Mouse (Mus musculus) B cell, adult 2 months (primary cell): ENCODE measurements around the gene Dglucy.
A peak's percentile ranks its signal among the peaks of the same experiment; 100 is the strongest.

Source experiments
- DNase-seq, 2 experiments: peaks; one replicate each; pipeline ENCODE4 v3.0.0; 2022

Dglucy gene

GRCm38 (mm10) chr12:100844546-100844945, 65.7 kb downstream of the Dglucy start:
- DNase-seq: no peak

DNA sequence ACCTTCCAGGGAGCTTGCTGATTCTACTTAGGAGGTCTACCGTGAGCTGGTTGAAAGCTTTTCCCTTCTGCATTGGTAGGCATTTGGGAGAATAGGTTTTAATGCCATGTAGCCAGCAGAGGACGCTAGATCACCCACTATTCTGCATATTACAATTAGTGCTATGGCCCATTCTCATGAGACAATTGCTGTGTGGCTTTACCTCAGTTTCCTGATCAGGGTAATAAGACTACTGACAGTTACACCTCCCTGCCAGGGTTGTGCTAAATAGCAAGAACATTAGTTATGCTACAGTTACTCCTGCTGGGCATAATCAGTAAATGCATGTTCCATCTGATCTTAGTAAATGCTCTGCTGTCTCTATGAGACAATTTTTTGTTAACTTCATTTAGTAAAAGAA, 67.0 kb downstream of the Dglucy start:
- no peak for DNase-seq

DNA sequence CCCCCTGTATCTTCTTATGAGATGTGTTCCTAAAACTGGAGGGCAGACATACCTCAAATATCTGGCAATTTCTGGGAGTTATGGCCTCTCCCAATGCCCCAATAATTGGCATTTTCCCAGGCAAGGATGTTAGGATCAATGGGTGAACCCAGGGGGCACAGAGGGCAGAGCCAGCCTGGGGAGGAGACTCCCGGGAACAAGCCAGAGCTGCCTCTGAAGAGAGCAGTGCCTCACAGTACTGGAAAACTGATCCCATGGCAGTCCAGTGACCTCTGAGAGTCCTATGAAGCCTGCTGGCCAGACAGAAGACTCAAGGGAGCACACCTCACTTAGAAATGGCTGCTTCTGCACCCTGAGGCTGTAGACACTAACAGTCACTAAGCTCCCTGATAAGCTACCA, 67.7 kb downstream of the Dglucy start:
- no peak for DNase-seq

GRCm38 (mm10) chr12:100847437-100848080, 68.7 kb downstream of the Dglucy start:
- no peak for DNase-seq

DNA sequence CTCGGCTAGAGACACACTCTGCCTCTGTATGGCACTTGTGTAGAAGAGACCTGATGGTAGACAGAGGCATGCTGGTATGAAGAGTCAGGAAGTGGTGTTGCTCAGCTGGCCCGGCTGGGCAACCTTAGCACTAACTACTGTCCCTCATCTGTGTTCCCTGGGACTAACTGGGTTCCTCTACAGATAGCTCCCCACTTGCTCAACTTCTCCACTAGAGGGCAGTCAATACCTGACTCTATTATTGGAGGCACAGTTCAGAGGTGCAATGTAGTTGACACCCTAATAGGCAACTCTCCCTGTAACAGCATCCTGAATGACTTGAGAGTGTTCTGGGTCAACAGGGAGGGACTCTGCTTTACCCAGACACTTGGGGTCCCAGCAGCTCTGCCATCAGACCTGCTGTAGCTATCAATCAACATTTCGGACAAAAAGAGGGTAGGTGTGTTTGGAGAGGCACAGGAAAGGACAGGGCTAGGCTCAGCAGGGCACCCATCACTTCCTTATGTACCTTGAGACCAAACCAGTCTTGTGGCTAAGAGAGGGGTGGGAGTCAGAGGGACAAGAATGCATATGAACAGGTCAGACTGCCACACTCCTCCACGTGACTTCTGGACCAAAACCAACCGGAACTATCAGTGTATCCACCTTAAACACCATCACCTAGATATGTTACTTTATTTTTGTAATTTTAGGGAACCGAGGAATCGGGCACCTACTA, 70.7 kb downstream of the Dglucy start:
- DNase-seq: peak; percentile 65 to 66

GRCm38 (mm10) chr12:100852370-100852769, 73.5 kb downstream of the Dglucy start:
- no peak for DNase-seq

DNA sequence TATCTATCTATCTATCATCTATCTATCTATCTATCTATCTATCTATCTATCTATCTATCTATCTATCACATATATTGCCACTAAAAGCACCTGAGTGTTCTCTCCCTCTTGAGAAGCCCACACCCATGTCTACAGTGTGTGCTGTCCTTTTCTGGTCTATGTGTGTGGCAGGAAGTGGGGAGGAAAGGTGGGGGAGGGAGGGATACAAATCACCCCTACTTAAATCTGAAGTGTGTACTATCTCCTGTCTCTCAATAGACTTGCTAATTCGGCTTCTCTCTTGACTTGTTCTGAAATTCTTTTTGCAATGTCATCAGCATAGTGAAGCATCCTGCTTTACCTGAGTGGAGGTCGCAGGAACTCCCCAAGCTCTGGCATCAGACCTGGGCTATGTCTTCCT, 77.5 kb downstream of the Dglucy start:
- no peak for DNase-seq

GRCm38 (mm10) chr12:100857791-100858190, 78.9 kb downstream of the Dglucy start:
- peak; percentile 24 to 32 for DNase-seq

DNA sequence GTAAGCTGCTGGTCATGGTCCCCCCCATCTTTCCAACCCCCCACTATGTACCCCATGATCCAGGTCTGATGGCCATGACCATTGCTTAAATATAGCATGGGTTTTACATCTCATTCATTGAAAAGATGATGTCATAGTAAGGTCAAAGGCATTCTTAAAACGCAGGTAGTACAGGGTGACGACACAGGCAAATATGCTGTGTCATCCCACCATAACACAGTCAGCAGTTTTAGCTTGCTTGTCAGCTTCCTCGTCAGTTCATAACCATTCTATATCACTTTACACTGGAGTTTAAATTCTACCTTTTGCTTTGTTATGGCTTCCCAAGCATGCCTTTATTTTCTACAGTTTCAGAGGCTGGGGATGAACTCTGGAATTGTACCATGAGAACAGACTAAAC, 83.4 kb downstream of the Dglucy start:
- DNase-seq: no peak

DNA sequence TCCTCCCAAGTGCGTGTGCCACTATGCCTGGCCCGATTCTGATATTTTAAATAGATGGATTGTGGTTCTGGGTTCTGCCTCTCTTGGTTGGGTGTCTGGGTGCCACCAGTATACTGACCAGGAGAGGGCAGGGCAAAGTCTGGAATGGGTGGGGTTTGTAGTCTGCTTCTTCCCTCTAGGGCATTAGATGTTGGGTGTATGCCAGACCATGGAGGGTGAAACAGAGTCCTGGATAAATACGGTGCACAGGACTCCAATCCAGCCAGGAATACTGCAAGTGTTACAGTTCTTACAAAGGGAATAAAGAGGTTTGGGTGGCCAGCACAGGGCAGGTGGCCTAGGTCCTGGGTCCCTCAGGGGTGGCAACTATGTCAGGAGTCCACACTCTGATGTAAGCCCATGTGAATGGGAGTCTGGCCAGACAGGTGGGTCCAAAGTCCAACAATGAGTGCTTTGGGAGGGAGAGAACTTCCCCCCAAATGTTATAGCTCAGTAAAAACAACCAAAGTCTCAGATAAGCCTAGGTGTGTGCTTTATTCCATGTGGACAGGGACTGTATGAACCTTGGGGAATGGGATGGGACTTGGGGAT, 84.1 kb downstream of the Dglucy start:
- no peak for DNase-seq

- no peak for DNase-seq
Observed at GRCm38 (mm10) chr12:100865072-100865471, 86.2 kb downstream of the Dglucy start.

GRCm38 (mm10) chr12:100865509-100866078, 86.7 kb downstream of the Dglucy start:
- peak; percentile 34 to 41 for DNase-seq

DNA sequence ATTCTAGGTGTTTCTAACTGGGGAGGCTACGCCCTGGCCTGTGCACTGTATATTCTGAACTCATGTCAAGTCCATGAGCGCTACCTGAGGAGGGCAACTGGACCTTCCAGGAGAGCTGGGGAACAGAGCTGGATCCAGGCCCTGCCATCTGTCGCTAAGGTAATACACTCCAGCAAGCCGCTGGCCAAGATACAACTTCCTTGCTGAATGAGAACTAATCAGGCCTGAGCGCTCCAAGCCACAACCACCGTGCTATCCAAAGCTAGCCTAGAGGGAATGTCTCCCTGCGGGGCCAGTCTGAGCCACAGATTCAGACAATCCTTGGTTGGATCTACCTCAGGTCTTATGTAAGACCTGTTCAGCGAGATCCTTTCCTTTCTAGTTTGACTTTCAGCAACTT, 88.2 kb downstream of the Dglucy start:
- no peak for DNase-seq

- DNase-seq: no peak
Observed at GRCm38 (mm10) chr12:100868049-100868622, 89.3 kb downstream of the Dglucy start.

DNA sequence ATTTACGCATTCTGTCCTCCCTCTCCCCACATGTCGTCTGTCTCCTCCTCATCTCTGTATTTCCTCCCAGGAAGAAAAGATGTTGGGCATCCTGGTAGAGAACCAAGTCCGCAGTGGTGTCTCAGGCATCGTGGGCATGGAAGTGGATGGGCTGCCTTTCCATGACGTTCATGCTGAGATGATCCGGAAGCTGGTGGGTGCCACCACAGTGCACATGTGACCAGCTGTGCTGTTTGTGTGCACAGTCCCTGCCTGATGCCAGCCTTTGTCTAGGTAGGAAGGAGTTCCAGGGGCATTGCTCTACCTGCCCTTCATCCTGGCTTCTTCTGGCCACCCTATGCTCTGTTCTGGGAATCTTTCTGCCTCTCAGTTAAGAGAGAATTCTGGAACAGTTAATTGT, 92.4 kb downstream of the Dglucy start:
- DNase-seq: no peak

- DNase-seq: no peak
Observed at GRCm38 (mm10) chr12:100871841-100872240, 93.0 kb downstream of the Dglucy start.

DNA sequence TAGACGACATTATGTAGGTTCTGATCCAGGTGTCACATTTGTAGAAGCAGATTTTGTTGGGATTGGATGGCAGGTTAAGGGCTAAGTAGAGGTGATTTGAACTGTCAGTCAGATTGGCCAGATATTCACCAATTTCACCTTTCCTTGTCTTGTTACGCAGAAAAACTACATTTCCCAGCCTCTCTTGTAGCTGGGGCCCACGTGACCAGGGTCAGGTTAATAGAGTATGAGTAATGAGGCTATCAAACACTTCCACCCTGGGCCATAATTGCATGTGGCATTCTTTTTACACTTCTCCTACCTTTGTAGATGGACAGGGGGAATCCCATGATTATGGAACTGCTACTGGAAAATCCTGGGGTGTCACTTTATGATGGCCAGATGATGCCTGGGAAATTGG, 94.8 kb downstream of the Dglucy start:
- no peak for DNase-seq

DNA sequence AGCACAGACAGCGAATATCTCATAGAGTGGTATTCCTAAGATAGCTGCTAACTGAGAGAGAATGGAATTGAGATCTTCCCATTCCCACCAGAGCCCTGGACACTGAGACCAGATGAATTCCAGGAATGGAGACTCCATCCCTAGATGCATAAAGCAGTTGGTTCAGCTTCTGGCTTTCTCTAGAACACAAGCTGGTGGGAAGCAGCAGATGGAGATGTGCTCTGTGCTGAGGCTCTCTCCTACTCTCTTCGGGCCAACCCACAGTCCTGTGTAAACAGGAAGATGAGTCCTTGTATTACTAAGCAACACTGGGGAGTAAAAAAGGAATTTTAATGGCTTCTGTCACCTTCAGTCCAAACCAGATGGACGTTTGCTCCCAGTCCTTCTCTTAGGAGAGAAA, 96.7 kb downstream of the Dglucy start:
- DNase-seq: no peak

DNA sequence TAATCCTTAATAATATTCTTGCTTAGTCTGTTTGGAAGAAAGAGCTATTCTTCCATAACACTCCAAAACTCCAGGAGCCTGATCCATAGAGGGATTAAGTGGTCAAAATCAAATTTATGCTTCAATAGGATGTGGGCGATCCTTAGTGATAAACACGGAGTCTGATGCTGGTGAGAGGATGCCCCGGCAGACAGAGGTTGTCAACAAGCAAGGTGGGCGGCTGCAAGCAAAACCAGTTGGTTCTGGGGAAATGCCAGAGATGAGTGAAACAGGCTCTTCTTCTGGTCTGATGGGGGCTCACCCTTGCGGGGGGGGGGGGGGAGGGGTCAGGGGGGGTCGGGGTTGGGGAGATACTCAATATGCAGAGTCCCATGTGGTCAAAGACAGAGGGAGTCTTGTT, 97.1 kb downstream of the Dglucy start:
- DNase-seq: no peak

- no peak for DNase-seq
Observed at GRCm38 (mm10) chr12:100877936-100878335, 99.1 kb downstream of the Dglucy start.

DNA sequence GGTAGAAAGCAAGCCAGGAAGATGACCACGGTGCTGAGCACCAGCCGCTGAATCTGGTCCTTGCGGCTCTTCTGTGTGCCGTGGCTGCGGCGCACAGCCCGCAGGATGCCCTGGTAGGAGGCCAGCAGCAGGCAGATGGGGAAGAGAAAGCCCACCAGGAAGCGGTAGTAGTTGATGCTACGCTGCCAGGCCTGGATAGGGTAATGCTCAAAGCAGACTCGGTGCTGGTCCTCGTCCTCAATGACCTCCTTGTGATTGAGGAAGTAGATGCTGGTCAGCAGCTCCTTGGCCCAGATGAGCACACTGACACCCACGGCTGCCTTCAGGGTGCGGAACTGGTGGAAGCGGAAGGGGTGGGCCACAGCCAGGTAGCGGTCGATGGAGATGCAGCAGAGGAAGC, 99.7 kb downstream of the Dglucy start:
- DNase-seq: no peak

DNA sequence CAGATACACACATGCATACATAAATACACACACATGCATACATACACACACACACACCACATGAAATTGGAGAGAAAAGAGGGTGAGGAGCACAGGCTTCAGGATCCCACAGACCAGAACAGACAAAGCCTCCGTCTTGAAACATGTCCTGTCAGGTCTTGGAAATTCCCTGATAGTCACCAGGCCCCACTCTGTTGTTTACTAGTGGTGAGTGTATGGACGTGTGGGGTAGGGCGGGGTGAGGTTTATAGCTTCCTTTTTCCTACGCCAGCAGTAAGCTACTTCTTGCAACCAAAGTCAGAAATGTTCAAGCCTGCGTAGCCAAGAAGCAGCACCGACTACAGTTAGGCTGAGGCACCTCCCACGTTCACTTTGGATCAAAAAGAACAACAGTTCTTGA, 104.3 kb downstream of the Dglucy start:
- peak; percentile 53 to 58 for DNase-seq

- DNase-seq: no peak
Observed at GRCm38 (mm10) chr12:100885585-100885984, 106.7 kb downstream of the Dglucy start.

DNA sequence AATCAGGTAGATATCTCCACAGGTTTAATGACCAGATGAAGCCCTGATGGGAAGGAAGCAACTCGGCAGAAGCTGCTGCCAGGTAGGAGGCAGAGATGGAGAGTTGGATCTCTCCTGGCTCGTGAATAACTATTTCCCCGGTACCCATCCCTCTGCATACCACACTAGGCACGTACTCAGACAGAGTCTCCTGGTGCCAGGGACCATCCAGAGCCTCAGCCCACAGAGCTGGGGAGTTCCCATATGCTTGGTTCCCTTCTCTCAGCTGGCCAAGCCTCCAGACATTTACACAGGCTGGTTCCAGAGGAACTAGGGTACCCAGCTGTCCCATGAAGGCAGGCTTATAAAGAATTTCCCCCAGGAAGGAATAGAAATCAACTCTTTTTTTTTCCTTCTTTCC, 108.0 kb downstream of the Dglucy start:
- no peak for DNase-seq
